Mouse (Mus musculus) testis, adult 2 months (tissue): ENCODE measurements around the gene Tnrc6c.

ENCODE experiments used
- CTCF ChIP-seq: fragments of 200-500 bp; IDR thresholded peaks from 2 replicates; pipeline ENCODE4 v1.5.1; 2012; ENCODE audit warnings: low read depth, mild to moderate bottlenecking, inconsistent platforms, low read length, moderate library complexity; ENCODE audit not compliant: control insufficient read depth, insufficient read depth, insufficient replicate concordance
- POLR2A ChIP-seq: fragments of 200-500 bp; IDR thresholded peaks from 2 replicates; pipeline ENCODE4 v1.6.1; 2012; ENCODE audit warnings: low read depth, mild to moderate bottlenecking, inconsistent platforms, low read length, moderate library complexity; ENCODE audit not compliant: control insufficient read depth

- TF ChIP-seq CTCF (no peak), POLR2A (no peak)
Observed at GRCm38 (mm10) chr11:117694050-117694449, 40.0 kb downstream of the Tnrc6c start.
